Comparison of ENCODE assay signal across 36 mouse cellular contexts in genomic region chr1:86629936-86630335, GRCm38 (mm10). TPM values are rescaled to one million over a fixed set of nuclear protein-coding genes. Genes with fewer than 3 reads are reported as not detected.
"Had no signal": no experiment of that assay in that cellular context is flagged by ENCODE, and none has a peak within 500 bp of the region (broad histone marks: within the 10 kb centered on the region; RNA-seq: fewer than 3 reads in every experiment).

No protein-coding gene starts in this region.

- H3K9ac ChIP-seq: heart, embryonic 12.5 days; heart, embryonic 13.5 days; heart, embryonic 15.5 days; hindbrain, embryonic 12.5 days; hindbrain, embryonic 13.5 days; hindbrain, embryonic 14.5 days; hindbrain, embryonic 15.5 days; intestine, embryonic 15.5 days; kidney, embryonic 15.5 days had no signal

- H3K4me3 ChIP-seq: heart, embryonic 10.5 days; heart, embryonic 12.5 days; heart, embryonic 13.5 days; heart, embryonic 15.5 days; hindbrain, embryonic 10.5 days; hindbrain, embryonic 12.5 days; hindbrain, embryonic 13.5 days; hindbrain, embryonic 15.5 days; intestine, embryonic 15.5 days; kidney, embryonic 15.5 days; layer of hippocampus, adult 2 months; left cerebral cortex, adult 2 months had no signal

- ATAC-seq: hindbrain, embryonic 16.5 days; hindbrain, postnatal 0 days; inflammation-experienced regulatory T-cells, adult 6 months; intestine, embryonic 15.5 days; intestine, embryonic 16.5 days; intestine, postnatal 0 days had no signal

- DNase-seq: heart, postnatal 10 days; heart, postnatal 14 days; heart, postnatal 36 days; heart, postnatal 4 days; kidney, adult 11 months; kidney, adult 18-20 months; kidney, adult 2 months; kidney, adult 8-10 months; kidney, adult 9 months; kidney, postnatal 10 days; kidney, postnatal 14 days; kidney, postnatal 25 days; kidney, postnatal 36 days; kidney, postnatal 4 days; layer of hippocampus, adult 9-11 months; layer of hippocampus, postnatal 36 days had no signal

- H3K27ac ChIP-seq: heart, embryonic 10.5 days; heart, embryonic 13.5 days; heart, embryonic 15.5 days; hindbrain, embryonic 10.5 days; hindbrain, embryonic 12.5 days; hindbrain, embryonic 13.5 days; hindbrain, embryonic 14.5 days; hindbrain, embryonic 15.5 days; hindbrain, postnatal 0 days; intestine, embryonic 15.5 days; kidney, embryonic 15.5 days; kidney, postnatal 0 days; layer of hippocampus, adult 2 months; left cerebral cortex, adult 2 months had no signal

- H3K27me3 ChIP-seq: heart, embryonic 12.5 days; heart, embryonic 13.5 days; heart, embryonic 15.5 days; hindbrain, embryonic 12.5 days; hindbrain, embryonic 13.5 days; hindbrain, embryonic 15.5 days; intestine, embryonic 15.5 days; kidney, embryonic 15.5 days had no signal

- H3K9me3 ChIP-seq: heart, embryonic 10.5 days; heart, embryonic 12.5 days; heart, embryonic 13.5 days; heart, embryonic 15.5 days; hindbrain, embryonic 10.5 days; hindbrain, embryonic 12.5 days; hindbrain, embryonic 13.5 days; hindbrain, embryonic 15.5 days; intestine, embryonic 15.5 days; kidney, embryonic 15.5 days had no signal

- H3K4me2 ChIP-seq: heart, embryonic 12.5 days; heart, embryonic 13.5 days; heart, embryonic 15.5 days; hindbrain, embryonic 12.5 days; hindbrain, embryonic 13.5 days; hindbrain, embryonic 14.5 days; hindbrain, embryonic 15.5 days; intestine, embryonic 15.5 days; kidney, embryonic 15.5 days had no signal

- H3K36me3 ChIP-seq: heart, embryonic 10.5 days; heart, embryonic 12.5 days; heart, embryonic 13.5 days; heart, embryonic 15.5 days; hindbrain, embryonic 10.5 days; hindbrain, embryonic 12.5 days; hindbrain, embryonic 13.5 days; hindbrain, embryonic 15.5 days; intestine, embryonic 15.5 days; kidney, embryonic 15.5 days had no signal

- H3K4me1 ChIP-seq: heart, embryonic 12.5 days; heart, embryonic 13.5 days; heart, embryonic 15.5 days had no signal

RNA-seq across cellular contexts. Expression of gene Nppc, which starts 40.4 kb away (rescaled TPM):
- total RNA-seq: hematopoietic stem cell, adult 5-6 weeks had no signal
- polyA plus RNA-seq: inflammation-experienced regulatory T-cells, adult 6 months had no signal
